Mouse (Mus musculus) neural tube, embryonic 12.5 days (tissue): ENCODE measurements at regions not wholly inside any gene's neighbourhood (a gene's known extent, or its start where the extent isn't known, plus 50 kb on each side); places are given as distances from the start of the nearest gene placed in this dataset.

ENCODE experiments used
- ATAC-seq: fragments of 200-750 bp; cut with Nextera tagmentation; 2 replicates; pipeline ENCODE4 v1.8.0; 2017; ENCODE audit warnings: low read depth, mild to moderate bottlenecking, moderate TSS enrichment, moderate library complexity; ENCODE audit not compliant: low FRiP score
- H3K27ac ChIP-seq: fragments of 300-500 bp; sonication (generic); 2 replicates; pipeline ENCODE4 v1.5.1; 2016
- H3K27me3 ChIP-seq: fragments of 300-500 bp; sonication (generic); replicated peaks from 2 replicates; pipeline ENCODE4 v1.6.1; 2016; ENCODE audit warnings: mild to moderate bottlenecking
- H3K36me3 ChIP-seq: fragments of 300-500 bp; sonication (generic); 2 replicates; pipeline ENCODE4 v1.6.1; 2016; ENCODE audit warnings: mild to moderate bottlenecking
- H3K4me1 ChIP-seq: fragments of 300-500 bp; sonication (generic); 2 replicates; pipeline ENCODE4 v1.6.1; 2016
- H3K4me2 ChIP-seq: fragments of 300-500 bp; sonication (generic); replicated peaks from 2 replicates; pipeline ENCODE4 v1.6.1; 2016; ENCODE audit warnings: mild to moderate bottlenecking
- H3K4me3 ChIP-seq: fragments of 300-500 bp; sonication (generic); 2 replicates; pipeline ENCODE4 v1.5.1; 2016
- H3K9ac ChIP-seq: fragments of 300-500 bp; sonication (generic); 2 replicates; pipeline ENCODE4 v1.6.1; 2016; ENCODE audit warnings: mild to moderate bottlenecking
- H3K9me3 ChIP-seq: fragments of 300-500 bp; sonication (generic); 2 replicates; pipeline ENCODE4 v1.6.1; 2016; ENCODE audit warnings: mild to moderate bottlenecking
- WGBS: fragments of 180-500 bp; shearing (Covaris S2); methylation state at CpG from one replicate; pipeline ENCODE4 v1.1.7; 2016; 5-methylcytosine and 5-hydroxymethylcytosine counted together

GRCm38 (mm10) chr17:47191416-47191815 is 177.3 kb upstream of the Mrps10 start:
- H3K4me1 ChIP-seq: peaks cover 11% of the 10 kb centered on the region
- H3K9ac ChIP-seq: no peak overlapping the region
- ATAC-seq: no peak
- WGBS: 96% methylated on average over 3 of the region's 3 CpGs
- H3K36me3 ChIP-seq: peaks cover 6% of the 10 kb centered on the region; the same call in 1 of the 2 replicates
- no peak overlapping the region for H3K4me3 ChIP-seq
- H3K9me3 ChIP-seq: 0 out of 2 replicates have a peak, but pooled peaks cover 3% of the 10 kb centered on the region
- H3K27ac ChIP-seq: no peak overlapping the region
- no peaks in the 10 kb centered on the region for H3K27me3 ChIP-seq
- H3K4me2 ChIP-seq: no peak overlapping the region

DNA sequence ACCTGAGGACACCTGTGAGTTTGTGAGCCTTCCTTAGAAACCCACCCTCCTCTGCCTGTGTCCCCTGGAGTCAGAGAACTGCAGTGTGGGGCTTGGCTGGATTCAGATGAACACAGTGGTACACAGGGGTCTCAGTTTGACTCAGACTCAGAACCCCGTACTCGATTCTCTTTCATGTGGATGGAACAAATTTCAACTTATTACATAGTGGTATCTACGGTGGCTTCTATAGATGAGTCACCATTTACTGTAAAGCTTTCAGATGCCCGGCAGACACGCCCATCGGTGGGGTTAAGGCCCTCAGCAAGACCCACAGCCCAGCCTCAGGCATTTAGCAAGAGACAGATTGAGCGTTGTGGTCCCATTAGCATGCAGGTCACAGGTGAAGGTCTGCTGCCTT is 178.9 kb upstream of the Mrps10 start:
- H3K36me3 ChIP-seq: peaks cover 6% of the 10 kb centered on the region; the same call in 1 of the 2 replicates
- no peaks in the 10 kb centered on the region for H3K27me3 ChIP-seq
- H3K4me3 ChIP-seq: no peak overlapping the region
- WGBS: 84% methylated on average over 7 of the region's 7 CpGs
- no peak for ATAC-seq
- no peak overlapping the region for H3K27ac ChIP-seq
- H3K9me3 ChIP-seq: 0 out of 2 replicates have a peak, but pooled peaks cover under 1% of the 10 kb centered on the region
- peaks cover 11% of the 10 kb centered on the region for H3K4me1 ChIP-seq
- H3K4me2 ChIP-seq: no peak overlapping the region
- H3K9ac ChIP-seq: no peak overlapping the region

DNA sequence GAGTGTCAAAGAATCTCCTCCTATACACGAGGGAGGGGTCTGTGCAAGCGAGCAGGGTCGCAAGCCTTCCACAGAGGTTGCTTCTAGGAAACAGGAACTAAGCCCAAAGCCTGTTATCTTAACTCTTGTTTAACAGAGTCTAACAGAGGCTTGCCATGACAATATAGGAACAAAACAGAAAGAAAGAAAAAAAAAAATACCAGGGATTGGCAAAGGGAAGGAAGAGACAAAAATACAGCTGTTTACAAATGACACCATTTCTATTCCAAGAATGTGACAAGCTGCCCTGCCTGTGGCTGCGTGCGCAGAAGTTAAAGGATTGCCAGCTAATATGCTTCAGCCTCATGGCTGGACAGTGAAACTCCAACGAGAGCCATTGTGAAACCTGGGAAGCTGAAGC is 173.8 kb upstream of the Ubr2 start:
- Histone ChIP-seq H3K27ac (no peak overlapping the region), H3K9ac (no peak overlapping the region), H3K36me3 (no peaks in the 10 kb centered on the region), H3K4me2 (no peak overlapping the region), H3K4me1 (peaks cover 8% of the 10 kb centered on the region; the same call in 1 of the 2 replicates), H3K9me3 (no peaks in the 10 kb centered on the region), H3K27me3 (no peaks in the 10 kb centered on the region), H3K4me3 (no peak overlapping the region)
- 86% methylated on average over 6 of the region's 6 CpGs for WGBS
- no peak for ATAC-seq

DNA sequence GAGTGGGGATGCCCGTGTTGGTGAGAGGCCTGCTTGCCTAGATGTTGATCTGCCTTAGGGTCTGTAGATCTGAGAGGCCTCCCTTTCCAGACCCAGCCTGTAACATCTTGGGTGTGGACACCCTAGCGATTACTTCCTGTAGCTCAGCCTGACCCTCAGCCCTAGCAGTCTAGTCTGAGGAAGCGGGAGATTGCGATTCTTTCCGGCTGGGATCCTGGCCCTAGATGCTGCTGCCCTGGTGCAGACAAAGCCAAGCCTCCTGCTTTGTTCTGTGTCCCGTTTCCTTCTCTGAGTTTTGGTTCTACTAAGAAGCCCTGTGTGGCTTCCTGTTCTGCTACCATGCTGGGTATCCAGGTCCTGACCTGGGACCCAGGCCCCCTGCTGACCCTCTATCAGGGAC is 171.8 kb upstream of the Ubr2 start:
- H3K4me1 ChIP-seq: peaks cover 20% of the 10 kb centered on the region
- no peak overlapping the region for H3K27ac ChIP-seq
- no peak for ATAC-seq

GRCm38 (mm10) chr17:47179410-47179809 is 169.1 kb upstream of the Ubr2 start:
- WGBS: 79% methylated on average over 5 of the region's 5 CpGs
- no peaks in the 10 kb centered on the region for H3K27me3 ChIP-seq
- peaks cover 20% of the 10 kb centered on the region for H3K4me1 ChIP-seq
- H3K4me3 ChIP-seq: no peak overlapping the region
- H3K27ac ChIP-seq: no peak overlapping the region
- H3K9ac ChIP-seq: no peak overlapping the region
- H3K36me3 ChIP-seq: no peaks in the 10 kb centered on the region
- no peaks in the 10 kb centered on the region for H3K9me3 ChIP-seq
- H3K4me2 ChIP-seq: no peak overlapping the region
- no peak for ATAC-seq

More for the DNA sequence above, 171.8 kb upstream of the Ubr2 start:
- Histone ChIP-seq H3K4me2 (no peak overlapping the region), H3K9ac (no peak overlapping the region), H3K4me3 (no peak overlapping the region), H3K36me3 (no peaks in the 10 kb centered on the region), H3K9me3 (no peaks in the 10 kb centered on the region), H3K27me3 (no peaks in the 10 kb centered on the region)
- 57% methylated on average over 6 of the region's 6 CpGs for WGBS

GRCm38 (mm10) chr17:47178705-47179104 is 168.3 kb upstream of the Ubr2 start:
- Histone ChIP-seq H3K4me1 (peaks cover 20% of the 10 kb centered on the region), H3K27me3 (no peaks in the 10 kb centered on the region), H3K9ac (no peak overlapping the region), H3K36me3 (no peaks in the 10 kb centered on the region), H3K4me3 (no peak overlapping the region), H3K4me2 (no peak overlapping the region), H3K9me3 (no peaks in the 10 kb centered on the region), H3K27ac (no peak overlapping the region; the same call in 1 of the 2 replicates)
- ATAC-seq: no peak
- 30% methylated on average over 5 of the region's 5 CpGs for WGBS

GRCm38 (mm10) chr17:47177671-47178246 is 167.4 kb upstream of the Ubr2 start:
- Histone ChIP-seq H3K9me3 (no peaks in the 10 kb centered on the region), H3K4me1 (peaks cover 20% of the 10 kb centered on the region), H3K4me2 (no peak overlapping the region), H3K4me3 (no peak overlapping the region), H3K36me3 (no peaks in the 10 kb centered on the region), H3K27me3 (no peaks in the 10 kb centered on the region), H3K9ac (no peak overlapping the region), H3K27ac (no peak overlapping the region)
- 86% methylated on average over 8 of the region's 8 CpGs for WGBS
- ATAC-seq: no peak

DNA sequence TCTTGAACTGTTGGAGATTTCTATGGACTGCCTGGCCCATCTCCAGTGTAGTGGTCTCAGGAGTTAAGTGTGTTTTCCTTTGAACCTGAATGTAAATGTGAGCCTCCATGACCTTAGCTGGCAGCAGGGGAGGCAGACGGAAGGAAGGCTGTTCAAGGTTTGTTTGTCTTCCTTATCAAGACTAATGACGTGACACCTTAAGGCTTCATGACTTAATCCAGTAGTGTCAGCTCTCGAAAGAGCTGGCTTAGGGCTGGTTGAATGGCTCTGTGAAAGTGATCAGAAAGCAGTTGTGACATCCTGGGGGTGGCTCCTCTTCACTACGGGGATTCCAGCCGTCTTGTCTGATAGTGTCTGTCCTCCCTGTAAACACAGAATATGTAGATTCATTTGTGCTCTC is 166.0 kb upstream of the Ubr2 start:
- H3K4me3 ChIP-seq: no peak overlapping the region
- H3K4me1 ChIP-seq: peaks cover 16% of the 10 kb centered on the region
- H3K27me3 ChIP-seq: no peaks in the 10 kb centered on the region
- H3K9me3 ChIP-seq: no peaks in the 10 kb centered on the region
- ATAC-seq: no peak
- H3K9ac ChIP-seq: no peak overlapping the region
- 80% methylated on average over 5 of the region's 5 CpGs for WGBS
- H3K36me3 ChIP-seq: no peaks in the 10 kb centered on the region
- no peak overlapping the region for H3K27ac ChIP-seq
- H3K4me2 ChIP-seq: no peak overlapping the region

GRCm38 (mm10) chr17:47174748-47175215 is 164.4 kb upstream of the Ubr2 start:
- H3K4me2 ChIP-seq: no peak overlapping the region
- H3K27me3 ChIP-seq: no peaks in the 10 kb centered on the region
- H3K4me1 ChIP-seq: peaks cover 16% of the 10 kb centered on the region
- H3K27ac ChIP-seq: no peak overlapping the region
- no peak overlapping the region for H3K4me3 ChIP-seq
- H3K36me3 ChIP-seq: no peaks in the 10 kb centered on the region; the same call in 1 of the 2 replicates
- H3K9me3 ChIP-seq: no peaks in the 10 kb centered on the region
- no peak overlapping the region for H3K9ac ChIP-seq
- ATAC-seq: no peak
- WGBS: 71% methylated on average over 12 of the region's 12 CpGs

GRCm38 (mm10) chr17:47171801-47172200 is 161.4 kb upstream of the Ubr2 start:
- H3K9me3 ChIP-seq: no peaks in the 10 kb centered on the region
- WGBS: 88% methylated on average over 5 of the region's 5 CpGs

GRCm38 (mm10) chr17:47170978-47171593 is 160.7 kb upstream of the Ubr2 start:
- no peak overlapping the region for H3K4me3 ChIP-seq
- H3K4me1 ChIP-seq: peaks cover 11% of the 10 kb centered on the region
- WGBS: 92% methylated on average over 13 of the region's 13 CpGs
- no peak overlapping the region for H3K4me2 ChIP-seq
- ATAC-seq: no peak
- no peaks in the 10 kb centered on the region for H3K9me3 ChIP-seq
- no peaks in the 10 kb centered on the region; the same call in 1 of the 2 replicates for H3K36me3 ChIP-seq
- no peak overlapping the region for H3K9ac ChIP-seq
- H3K27ac ChIP-seq: no peak overlapping the region
- H3K27me3 ChIP-seq: no peaks in the 10 kb centered on the region

More at GRCm38 (mm10) chr17:47171801-47172200, 161.4 kb upstream of the Ubr2 start:
- no peak for ATAC-seq
- no peaks in the 10 kb centered on the region; the same call in 1 of the 2 replicates for H3K36me3 ChIP-seq
- no peak overlapping the region for H3K27ac ChIP-seq
- no peak overlapping the region for H3K9ac ChIP-seq
- peaks cover 11% of the 10 kb centered on the region for H3K4me1 ChIP-seq
- no peak overlapping the region for H3K4me2 ChIP-seq
- H3K4me3 ChIP-seq: no peak overlapping the region
- H3K27me3 ChIP-seq: no peaks in the 10 kb centered on the region

- H3K9me3 ChIP-seq: no peaks in the 10 kb centered on the region
- no peaks in the 10 kb centered on the region; the same call in 1 of the 2 replicates for H3K36me3 ChIP-seq
- 77% methylated on average over 8 of the region's 8 CpGs for WGBS
- no peak for ATAC-seq
- H3K27me3 ChIP-seq: no peaks in the 10 kb centered on the region
- no peak overlapping the region for H3K4me2 ChIP-seq
- no peak overlapping the region for H3K4me3 ChIP-seq
- H3K9ac ChIP-seq: no peak overlapping the region
- H3K4me1 ChIP-seq: peaks cover 11% of the 10 kb centered on the region
- H3K27ac ChIP-seq: no peak overlapping the region
Measured at GRCm38 (mm10) chr17:47168105-47168504, 157.7 kb upstream of the Ubr2 start.
